Mouse (Mus musculus) MEL (cell line): ENCODE results near the gene Cmpk1. TPM values are rescaled to one million over a fixed set of nuclear protein-coding genes. Genes with fewer than 3 reads are reported as not detected.
A peak's percentile ranks its signal among the peaks of the same experiment; 100 is the strongest.

Source experiments
- DNase-seq: peaks from one replicate; pipeline ENCODE4 v3.0.0; 2011; ENCODE audit warnings: low read depth, low spot score
- H3K27ac ChIP-seq: 2 replicates; pipeline ENCODE4 v1.5.1; 2012; ENCODE audit warnings: low read depth, mild to moderate bottlenecking, control low read depth, low read length, moderate library complexity; ENCODE audit not compliant: control insufficient read depth
- H3K27me3 ChIP-seq, 2 experiments: fragments of 150-350 bp in 1 of 2; sonication (generic) in 1 of 2; 2 replicates each; pipeline ENCODE4 v1.6.1; 2012; ENCODE audit warnings: low read length in 2 of 2, mild to moderate bottlenecking in 2 of 2, improper control_type of control experiment in 1 of 2, moderate library complexity in 1 of 2; ENCODE audit not compliant: insufficient read depth in 2 of 2, control insufficient read depth in 1 of 2
- H3K36me3 ChIP-seq, 2 experiments: 2 replicates each; pipeline ENCODE4 v1.6.1; 2012 to 2014; ENCODE audit warnings: low read length in 2 of 2, improper control_type of control experiment in 1 of 2, inconsistent platforms in 1 of 2, mild to moderate bottlenecking in 1 of 2; ENCODE audit not compliant: insufficient read depth in 2 of 2, control insufficient read depth in 1 of 2
- H3K4me1 ChIP-seq, 2 experiments: fragments of 150-350 bp in 1 of 2; sonication (generic) in 1 of 2; 2 replicates each; pipeline ENCODE4 v1.6.1; 2012; ENCODE audit warnings: low read length in 2 of 2, improper control_type of control experiment in 1 of 2, mild to moderate bottlenecking in 1 of 2; ENCODE audit not compliant: insufficient read depth in 2 of 2, control insufficient read depth in 1 of 2
- H3K4me3 ChIP-seq, 2 experiments: fragments of 150-350 bp in 1 of 2; sonication (generic) in 1 of 2; 2 replicates each; pipeline ENCODE4 v1.5.1; 2012; ENCODE audit warnings: low read depth in 2 of 2, low read length in 2 of 2, mild to moderate bottlenecking in 2 of 2, moderate library complexity in 2 of 2, control low read depth in 1 of 2, improper control_type of control experiment in 1 of 2; ENCODE audit not compliant: control insufficient read depth in 1 of 2, insufficient read depth in 1 of 2
- H3K79me2 ChIP-seq: 2 replicates; pipeline ENCODE4 v1.6.1; 2012; ENCODE audit warnings: mild to moderate bottlenecking, low read length, moderate library complexity; ENCODE audit not compliant: control insufficient read depth, poor library complexity, insufficient read depth
- H3K9ac ChIP-seq: 2 replicates; pipeline ENCODE4 v1.6.1; 2012; ENCODE audit warnings: low read depth, mild to moderate bottlenecking, control low read depth, low read length, moderate library complexity; ENCODE audit not compliant: control insufficient read depth, poor library complexity, severe bottlenecking
- H3K9me3 ChIP-seq: fragments of 150-350 bp; sonication (generic); replicated peaks from 2 replicates; pipeline ENCODE4 v1.6.1; 2012; ENCODE audit warnings: mild to moderate bottlenecking, low read length, improper control_type of control experiment, moderate library complexity; ENCODE audit not compliant: insufficient read depth
- BHLHE40 ChIP-seq: IDR thresholded peaks from 2 replicates; pipeline ENCODE4 v1.6.1; 2012; ENCODE audit warnings: low read depth, mild to moderate bottlenecking, inconsistent platforms, low read length, improper control_type of control experiment, borderline replicate concordance
- CHD1 ChIP-seq: IDR thresholded peaks from 2 replicates; pipeline ENCODE4 v1.6.1; 2012; ENCODE audit warnings: low read depth, mild to moderate bottlenecking, inconsistent platforms, low read length, improper control_type of control experiment
- CHD2 ChIP-seq: IDR thresholded peaks from 2 replicates; pipeline ENCODE4 v1.6.1; 2011; ENCODE audit warnings: low read length, improper control_type of control experiment
- CTCF ChIP-seq, 3 experiments: IDR thresholded peaks in 2 of 3; conservative IDR thresholded peaks in 1 of 3; 2 replicates each; pipeline ENCODE4 v1.5.1; 2011 to 2012; ENCODE audit warnings: low read length in 3 of 3, low read depth in 2 of 3, mild to moderate bottlenecking in 2 of 3, improper control_type of control experiment in 1 of 3, inconsistent platforms in 1 of 3, mixed read lengths in 1 of 3, moderate library complexity in 1 of 3; ENCODE audit not compliant: control insufficient read depth in 1 of 3, insufficient read depth in 1 of 3, poor library complexity in 1 of 3, severe bottlenecking in 1 of 3
- E2F4 ChIP-seq: IDR thresholded peaks from 2 replicates; pipeline ENCODE4 v1.6.1; 2011; ENCODE audit warnings: low read depth, low read length, improper control_type of control experiment, borderline replicate concordance
- ELF1 ChIP-seq: IDR thresholded peaks from 2 replicates; pipeline ENCODE4 v1.6.1; 2014; ENCODE audit warnings: low read depth, mild to moderate bottlenecking, inconsistent platforms, low read length, improper control_type of control experiment, moderate library complexity
- ETS1 ChIP-seq: IDR thresholded peaks from 2 replicates; pipeline ENCODE4 v1.6.1; 2012; ENCODE audit warnings: low read depth, mild to moderate bottlenecking, inconsistent platforms, low read length, improper control_type of control experiment, moderate library complexity
- GATA1 ChIP-seq: IDR thresholded peaks from 2 replicates; pipeline ENCODE4 v1.6.1; 2011; ENCODE audit warnings: low read depth, low read length, improper control_type of control experiment
- JUND ChIP-seq: IDR thresholded peaks from 2 replicates; pipeline ENCODE4 v1.6.1; 2011; ENCODE audit warnings: low read depth, mild to moderate bottlenecking, improper control_type of control experiment, low read length
- KAT2A ChIP-seq: conservative IDR thresholded peaks from 2 replicates; pipeline ENCODE4 v1.6.1; 2012; ENCODE audit warnings: low read depth, low read length, improper control_type of control experiment, inconsistent platforms
- MAX ChIP-seq: IDR thresholded peaks from 2 replicates; pipeline ENCODE4 v1.6.1; 2011; ENCODE audit warnings: low read length, improper control_type of control experiment
- MAZ ChIP-seq: IDR thresholded peaks from 2 replicates; pipeline ENCODE4 v1.6.1; 2012; ENCODE audit warnings: low read depth, mild to moderate bottlenecking, inconsistent platforms, low read length, improper control_type of control experiment
- MEF2A ChIP-seq: IDR thresholded peaks from 2 replicates; pipeline ENCODE4 v1.6.1; 2014; ENCODE audit warnings: low read depth, mild to moderate bottlenecking, inconsistent platforms, low read length, improper control_type of control experiment; ENCODE audit not compliant: poor library complexity, insufficient replicate concordance, severe bottlenecking; ENCODE audit errors: extremely low read depth
- MXI1 ChIP-seq: IDR thresholded peaks from 2 replicates; pipeline ENCODE4 v1.6.1; 2011; ENCODE audit warnings: mild to moderate bottlenecking, low read depth, low read length, improper control_type of control experiment
- MYB ChIP-seq: IDR thresholded peaks from 2 replicates; pipeline ENCODE4 v1.6.1; 2011; ENCODE audit warnings: mild to moderate bottlenecking, low read depth, low read length, improper control_type of control experiment
- NELFE ChIP-seq: IDR thresholded peaks from 2 replicates; pipeline ENCODE4 v1.6.1; 2011; ENCODE audit warnings: low read depth, low read length, improper control_type of control experiment
- NRF1 ChIP-seq: IDR thresholded peaks from 2 replicates; pipeline ENCODE4 v1.6.1; 2014; ENCODE audit warnings: low read depth, mild to moderate bottlenecking, inconsistent platforms, low read length, improper control_type of control experiment, moderate library complexity; ENCODE audit not compliant: poor library complexity, insufficient read depth, severe bottlenecking
- POLR2A ChIP-seq, 2 experiments: IDR thresholded peaks; 2 replicates each; pipeline ENCODE4 v1.6.1; 2011 to 2012; ENCODE audit warnings: low read length in 2 of 2, mild to moderate bottlenecking in 2 of 2, control low read depth in 1 of 2, improper control_type of control experiment in 1 of 2, low read depth in 1 of 2, moderate library complexity in 1 of 2; ENCODE audit not compliant: control insufficient read depth in 1 of 2, insufficient read depth in 1 of 2, poor library complexity in 1 of 2
- POLR2AphosphoS2 ChIP-seq: IDR thresholded peaks from 2 replicates; pipeline ENCODE4 v1.6.1; 2011; ENCODE audit warnings: low read length, improper control_type of control experiment
- RAD21 ChIP-seq: IDR thresholded peaks from 2 replicates; pipeline ENCODE4 v1.6.1; 2011; ENCODE audit warnings: mild to moderate bottlenecking, low read depth, low read length, improper control_type of control experiment
- SIN3A ChIP-seq: IDR thresholded peaks from 2 replicates; pipeline ENCODE4 v1.6.1; 2012; ENCODE audit warnings: low read length, improper control_type of control experiment, inconsistent platforms
- SMC3 ChIP-seq: IDR thresholded peaks from 2 replicates; pipeline ENCODE4 v1.6.1; 2011; ENCODE audit warnings: low read depth, low read length, improper control_type of control experiment
- TAL1 ChIP-seq: IDR thresholded peaks from 2 replicates; pipeline ENCODE4 v1.6.1; 2012; ENCODE audit warnings: mild to moderate bottlenecking, inconsistent platforms, low read length, moderate library complexity, mixed read lengths
- TBP ChIP-seq: IDR thresholded peaks from 2 replicates; pipeline ENCODE4 v1.8.0; 2011; ENCODE audit warnings: low read depth, low read length, improper control_type of control experiment
- TCF12 ChIP-seq: IDR thresholded peaks from 2 replicates; pipeline ENCODE4 v1.6.1; 2014; ENCODE audit warnings: low read depth, mild to moderate bottlenecking, inconsistent platforms, low read length, improper control_type of control experiment, moderate library complexity
- UBTF ChIP-seq: IDR thresholded peaks from 2 replicates; pipeline ENCODE4 v1.6.1; 2012; ENCODE audit warnings: low read depth, mild to moderate bottlenecking, inconsistent platforms, low read length, improper control_type of control experiment, moderate library complexity, borderline replicate concordance; ENCODE audit not compliant: insufficient read depth
- USF1 ChIP-seq: IDR thresholded peaks from 2 replicates; pipeline ENCODE4 v1.6.1; 2014; ENCODE audit warnings: low read depth, mild to moderate bottlenecking, inconsistent platforms, low read length, improper control_type of control experiment, moderate library complexity
- USF2 ChIP-seq, 2 experiments: IDR thresholded peaks; 2 replicates each; pipeline ENCODE4 v1.6.1; 2011 to 2012; ENCODE audit warnings: improper control_type of control experiment in 2 of 2, low read length in 2 of 2, borderline replicate concordance in 1 of 2, inconsistent platforms in 1 of 2, low read depth in 1 of 2, mild to moderate bottlenecking in 1 of 2; ENCODE audit not compliant: insufficient read depth in 1 of 2
- ZKSCAN1 ChIP-seq: IDR thresholded peaks from 2 replicates; pipeline ENCODE4 v1.6.1; 2012; ENCODE audit warnings: low read depth, mild to moderate bottlenecking, inconsistent platforms, low read length, improper control_type of control experiment, moderate library complexity
- ZMIZ1 ChIP-seq: IDR thresholded peaks from 2 replicates; pipeline ENCODE4 v1.6.1; 2012; ENCODE audit warnings: low read depth, mild to moderate bottlenecking, inconsistent platforms, low read length, improper control_type of control experiment, moderate library complexity
- polyA plus RNA-seq, 2 experiments: library from polyadenylated mRNA; stranded (reverse) in 1 of 2; unstranded in 1 of 2; fragments of >175 nt in 1 of 2; fragments of >200 nt in 1 of 2; gene quantifications; 2 replicates each; pipeline versions ENCODE4 v1.2.1 to v1.2.4; 2012; ENCODE audit warnings: low replicate concordance in 2 of 2, low read depth in 1 of 2; ENCODE audit not compliant: insufficient read length in 2 of 2, insufficient read depth in 1 of 2, missing spikeins in 1 of 2
- total RNA-seq: library from RNA; depleted of rRNA; stranded (reverse); fragments of 300-350 nt; gene quantifications from 2 replicates; pipeline ENCODE4 v1.2.3, GENCODE M21; 2012

Cmpk1 gene
- total and polyA plus RNA-seq, 3 experiments = 33.4 to 33.7 TPM; not detected in 1

DNA sequence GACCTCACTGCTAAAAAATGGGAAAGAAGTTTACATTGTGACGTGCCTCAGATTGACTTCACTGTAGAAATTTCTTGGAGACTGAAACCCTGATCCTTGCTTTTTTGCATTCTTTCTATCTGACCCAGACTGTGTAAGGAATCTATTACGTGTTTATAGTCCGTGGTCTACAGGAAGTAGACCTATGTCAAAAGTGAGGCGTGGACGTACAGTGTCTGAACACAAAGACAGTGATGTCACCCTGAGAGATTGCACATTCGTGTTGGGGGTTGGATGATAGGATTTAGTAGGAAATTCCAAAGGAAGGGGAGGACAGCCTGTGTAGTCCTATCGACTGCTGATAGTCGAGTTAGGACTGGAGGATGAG lies 13.4 kb upstream of the Cmpk1 start:
- H3K36me3 ChIP-seq = peaks cover 3 to 15% of the 10 kb centered on the region in 2 experiments

DNA sequence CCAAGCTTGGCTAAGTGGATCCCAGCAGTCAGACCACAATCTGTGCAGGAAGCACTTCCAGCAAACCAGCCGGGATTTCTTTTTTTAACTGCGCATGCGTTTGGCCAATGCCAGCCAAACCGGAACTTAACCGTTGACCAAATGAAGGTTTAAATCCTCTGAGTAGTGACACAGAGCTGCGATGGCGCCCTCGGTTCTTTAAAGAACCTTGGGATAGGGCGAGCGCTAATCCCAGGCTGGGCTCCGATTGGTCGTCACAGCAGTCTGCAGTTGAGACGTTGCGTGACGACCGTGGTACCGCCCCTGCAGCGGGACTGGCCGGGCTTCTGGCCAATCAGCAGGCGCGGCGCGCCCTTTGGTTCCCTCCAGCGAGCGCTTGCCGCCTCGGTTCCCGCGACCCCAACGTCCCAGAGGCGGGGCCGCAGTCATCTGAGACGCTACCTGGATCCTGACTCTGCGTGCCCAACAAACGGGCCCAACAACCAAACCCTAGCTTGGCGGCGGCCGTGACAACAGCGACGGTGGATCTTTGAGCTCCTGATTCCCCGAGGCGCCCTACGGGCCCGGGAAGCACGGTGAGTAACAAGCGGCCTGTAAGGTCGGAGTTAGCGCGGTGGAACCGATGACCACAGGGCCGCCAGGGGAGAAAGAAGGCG lies 12.9 kb upstream of the Cmpk1 start, which contains the start of gene Stil:
Gene Stil (plus strand): TSS at position 387 of the 656 bp plus-strand sequence.
- peaks cover 0 to 11% of the 10 kb centered on the region in 2 experiments; a peak in 3 of 4 replicates for H3K4me1 ChIP-seq
- H3K27me3 ChIP-seq = no peaks in the 10 kb centered on the region
- H3K79me2 ChIP-seq = peaks cover 14% of the 10 kb centered on the region
- H3K9ac ChIP-seq = peak within 1 kb of the TSS; percentile 92
- peak within 1 kb of the TSS; percentile 80 for H3K27ac ChIP-seq
- peak within 1 kb of the TSS; percentile 82 to 93 for H3K4me3 ChIP-seq
- H3K9me3 ChIP-seq = no peaks in the 10 kb centered on the region
- peak; percentile 98 for DNase-seq
- peaks cover 3 to 15% of the 10 kb centered on the region in 2 experiments for H3K36me3 ChIP-seq
- TF ChIP-seq POLR2A (IDR thresholded peaks at IDR 0.05; ENCODE audit: control insufficient read depth in 1 of 2, insufficient read depth in 1 of 2, low read depth in 1 of 2, low read length in 2 of 2, poor library complexity in 1 of 2) (peak; percentile 50 to 78; a peak in 2 of 4 replicates), CTCF (IDR thresholded peaks at IDR 0.05 in 2 of 3, conservative IDR thresholded peaks at IDR 0.05 in 1 of 3; ENCODE audit: control insufficient read depth in 1 of 3, insufficient read depth in 1 of 3, low read depth in 2 of 3, low read length in 3 of 3, poor library complexity in 1 of 3, severe bottlenecking in 1 of 3) (no peak), USF2 (IDR thresholded peaks at IDR 0.05; ENCODE audit: borderline replicate concordance in 1 of 2, insufficient read depth in 1 of 2, low read depth in 1 of 2, low read length in 2 of 2) (no peak), POLR2AphosphoS2 (no peak; the same call in 1 of the 2 replicates), TAL1 (no peak), NELFE (peak; percentile 75), ELF1 (peak; percentile 71), BHLHE40 (no peak), SMC3 (no peak), CHD1 (no peak), JUND (no peak), NRF1 (peak; percentile 77), MXI1 (peak; percentile 52; the same call in 1 of the 2 replicates), MEF2A (no peak), SIN3A (peak; percentile 92), ZKSCAN1 (no peak), TBP (0 out of 2 replicates have a peak, but pooled peaks have one; percentile 49), GATA1 (no peak), ZMIZ1 (no peak; the same call in 1 of the 2 replicates), RAD21 (no peak), MYB (peak; percentile 77), UBTF (0 out of 2 replicates have a peak, but pooled peaks have one; percentile 51), MAZ (no peak), CHD2 (no peak), USF1 (0 out of 2 replicates have a peak, but pooled peaks have one; percentile 27), TCF12 (peak; percentile 4; the same call in 1 of the 2 replicates), E2F4 (peak; percentile 93), KAT2A (peak; percentile 32), MAX (peak; percentile 54; the same call in 1 of the 2 replicates)

More for the DNA sequence above, 13.4 kb upstream of the Cmpk1 start:
- Histone ChIP-seq H3K9ac (peak overlapping the region; percentile 92), H3K79me2 (peaks cover 14% of the 10 kb centered on the region), H3K4me3 (peak overlapping the region; percentile 82 to 93), H3K27me3 (no peaks in the 10 kb centered on the region), H3K4me1 (peaks cover 0 to 11% of the 10 kb centered on the region in 2 experiments; a peak in 3 of 4 replicates), H3K9me3 (no peaks in the 10 kb centered on the region), H3K27ac (peak overlapping the region; percentile 80)
- peak; percentile 74 for DNase-seq
- TF ChIP-seq ETS1 (peak; percentile 55), SIN3A (peak; percentile 46; the same call in 1 of the 2 replicates), MXI1 (peak; percentile 42; the same call in 1 of the 2 replicates), ELF1 (no peak)
